ENCODE assay signal across 11 mouse cellular contexts in genomic region chr6:83711725-83712475, GRCm38 (mm10). TPM values are rescaled to one million over a fixed set of nuclear protein-coding genes. Genes with fewer than 3 reads are reported as not detected.
DNase-seq lines count a peak whose midpoint lies in the region; ATAC-seq and TF ChIP-seq lines count a peak whose summit lies in the region.
"Had no signal": no experiment of that assay in that cellular context is flagged by ENCODE, and none has a peak within 500 bp of the region (broad histone marks: within the 10 kb centered on the region; RNA-seq: fewer than 3 reads in every experiment).

No protein-coding gene starts in this region.

- H3K4me3 ChIP-seq in heart, embryonic 10.5 days = peak overlapping the region; percentile 65
- H3K4me3 ChIP-seq in CH12.LX (replicated peaks in 1 of 3; ENCODE audit: low read depth in 2 of 3, low read length in 2 of 3, poor library complexity in 1 of 3) = no peak overlapping the region
- peak overlapping the region; percentile 30 for H3K4me3 ChIP-seq in forebrain, postnatal 0 days (ENCODE audit: low read depth, low read length)
- H3K4me3 ChIP-seq in midbrain, embryonic 12.5 days = peak overlapping the region; percentile 46
- no peak overlapping the region for H3K4me3 ChIP-seq in thymus, adult 2 months (ENCODE audit: control insufficient read depth, insufficient read depth, low read length)

- no peak for TF ChIP-seq RAD21 in CH12.LX (IDR thresholded peaks at IDR 0.05; ENCODE audit: low read depth, low read length)

- no peaks in the 10 kb centered on the region for H3K36me3 ChIP-seq in heart, embryonic 10.5 days
- no peaks in the 10 kb centered on the region for H3K36me3 ChIP-seq in CH12.LX (replicated peaks in 1 of 2; ENCODE audit: control insufficient read depth in 1 of 2, insufficient read depth in 1 of 2, low read length in 1 of 2)
- H3K36me3 ChIP-seq in forebrain, postnatal 0 days (ENCODE audit: insufficient read depth) = no peaks in the 10 kb centered on the region
- no peaks in the 10 kb centered on the region for H3K36me3 ChIP-seq in midbrain, embryonic 12.5 days
- no peaks in the 10 kb centered on the region for H3K36me3 ChIP-seq in thymus, adult 2 months (ENCODE audit: control insufficient read depth, insufficient read depth, low read length)

- WGBS in heart, embryonic 10.5 days = 1% methylated on average over 45 of the region's 45 CpGs
- 3% methylated on average over 45 of the region's 45 CpGs for WGBS in forebrain, postnatal 0 days
- under 1% methylated on average over 45 of the region's 45 CpGs for WGBS in midbrain, embryonic 12.5 days
- 15% methylated on average over 45 of the region's 45 CpGs for WGBS in thymus, adult 2 months

- ATAC-seq in forebrain, postnatal 0 days = peak; percentile 17; the same call in 1 of the 2 replicates
- ATAC-seq in midbrain, embryonic 12.5 days (ENCODE audit: low FRiP score, low read depth) = no peak; the same call in 1 of the 2 replicates

- TF ChIP-seq CTCF in CH12.LX (conservative IDR thresholded peaks at IDR 0.05 in 1 of 2, IDR thresholded peaks at IDR 0.05 in 1 of 2; ENCODE audit: low read depth in 2 of 2, low read length in 2 of 2) = no peak
- TF ChIP-seq CTCF in forebrain, postnatal 0 days (IDR thresholded peaks at IDR 0.05; ENCODE audit: low read depth) = no peak
- TF ChIP-seq CTCF in thymus, adult 2 months (IDR thresholded peaks at IDR 0.05; ENCODE audit: borderline replicate concordance, control insufficient read depth, extremely low read depth, insufficient read depth, low read length, poor library complexity) = no peak

- dilution Hi-C loops in CH12.LX (cut with MboI; ENCODE audit: extremely low pct_ligation_motif_present, extremely low pct_unique_long_range_greater_than_20kb, low sequenced_read_pairs) = no loop called here

- H3K9me3 ChIP-seq in heart, embryonic 10.5 days = no peaks in the 10 kb centered on the region
- no peaks in the 10 kb centered on the region for H3K9me3 ChIP-seq in CH12.LX (replicated peaks; ENCODE audit: low read length)
- no peaks in the 10 kb centered on the region for H3K9me3 ChIP-seq in forebrain, postnatal 0 days (ENCODE audit: low read length)
- H3K9me3 ChIP-seq in midbrain, embryonic 12.5 days = no peaks in the 10 kb centered on the region

- H3K9ac ChIP-seq in CH12.LX (ENCODE audit: insufficient read depth, low read depth) = no peak overlapping the region
- no peak overlapping the region for H3K9ac ChIP-seq in forebrain, postnatal 0 days
- H3K9ac ChIP-seq in midbrain, embryonic 12.5 days (replicated peaks) = peak overlapping the region; percentile 34; the same call in 1 of the 2 replicates

- H3K79me2 ChIP-seq in CH12.LX (replicated peaks; ENCODE audit: control insufficient read depth, extremely low read depth, insufficient read depth, poor library complexity, severe bottlenecking) = no peaks in the 10 kb centered on the region

- peaks cover 97% of the 10 kb centered on the region for H3K27me3 ChIP-seq in heart, embryonic 10.5 days (ENCODE audit: insufficient read depth, poor library complexity, severe bottlenecking)
- peaks cover 88% of the 10 kb centered on the region for H3K27me3 ChIP-seq in CH12.LX (replicated peaks)
- H3K27me3 ChIP-seq in forebrain, postnatal 0 days (ENCODE audit: insufficient read depth, low read length) = peaks cover 94% of the 10 kb centered on the region
- H3K27me3 ChIP-seq in midbrain, embryonic 12.5 days = peaks cover 98% of the 10 kb centered on the region
- H3K27me3 ChIP-seq in thymus, adult 2 months (ENCODE audit: control insufficient read depth, insufficient read depth, low read length) = peaks cover 56% of the 10 kb centered on the region

- in situ Hi-C loops in CH12.LX (cut with MboI; ENCODE audit: low pct_ligation_motif_present, low pct_unique_long_range_greater_than_20kb, low sequenced_read_pairs) = no loop called here

- no peak for TF ChIP-seq EP300 in CH12.LX (IDR thresholded peaks at IDR 0.05; ENCODE audit: low read length)

- H3K4me2 ChIP-seq in CH12.LX (ENCODE audit: insufficient read depth, low read depth, poor library complexity, severe bottlenecking) = peak overlapping the region; percentile 97; the same call in 1 of the 2 replicates
- peak overlapping the region; percentile 49 for H3K4me2 ChIP-seq in forebrain, postnatal 0 days (ENCODE audit: low read depth)
- peak overlapping the region; percentile 76 for H3K4me2 ChIP-seq in midbrain, embryonic 12.5 days (replicated peaks)

- no peak for TF ChIP-seq POLR2A in CH12.LX (IDR thresholded peaks at IDR 0.05; ENCODE audit: low read depth, low read length)
- TF ChIP-seq POLR2A in thymus, adult 2 months (IDR thresholded peaks at IDR 0.05; ENCODE audit: control insufficient read depth, extremely low read depth, insufficient read depth, low read length, poor library complexity) = no peak

- H3K4me1 ChIP-seq in heart, embryonic 10.5 days = peaks cover 30% of the 10 kb centered on the region
- H3K4me1 ChIP-seq in CH12.LX (ENCODE audit: control insufficient read depth in 1 of 2, insufficient read depth in 2 of 2) = peaks cover 6 to 13% of the 10 kb centered on the region in 2 experiments; a peak in 3 of 4 replicates
- H3K4me1 ChIP-seq in forebrain, postnatal 0 days (ENCODE audit: insufficient read depth) = peaks cover 9% of the 10 kb centered on the region
- H3K4me1 ChIP-seq in midbrain, embryonic 12.5 days = peaks cover 21% of the 10 kb centered on the region
- peaks cover 23% of the 10 kb centered on the region for H3K4me1 ChIP-seq in thymus, adult 2 months (replicated peaks; ENCODE audit: control insufficient read depth, insufficient read depth, low read length)

- H3K27ac ChIP-seq in heart, embryonic 10.5 days = no peak overlapping the region; the same call in 1 of the 2 replicates
- H3K27ac ChIP-seq in CH12.LX (ENCODE audit: insufficient read depth, low read depth) = no peak overlapping the region
- no peak overlapping the region for H3K27ac ChIP-seq in forebrain, postnatal 0 days (ENCODE audit: low read depth, low read length)
- H3K27ac ChIP-seq in midbrain, embryonic 12.5 days (replicated peaks) = no peak overlapping the region
- no peak overlapping the region for H3K27ac ChIP-seq in thymus, adult 2 months (ENCODE audit: control insufficient read depth, insufficient read depth, low read length)
- H3K27ac ChIP-seq: macrophage had no signal

- DNase-seq in heart, embryonic 10.5 days (ENCODE audit: low spot score) = no peak
- no peak for DNase-seq in heart, adult 9 months (ENCODE audit: low spot score in 2 of 2)
- DNase-seq in CH12.LX (ENCODE audit: extremely low read depth) = no peak
- DNase-seq in forebrain, postnatal 0 days = no peak
- no peak for DNase-seq in thymus, adult 2 months
- DNase-seq in Muller cell, postnatal 12 days (ENCODE audit: inconsistent ontology term) = no peak
- no peak for DNase-seq in gastrocnemius, adult 8-10 months (ENCODE audit: low spot score in 2 of 2)

RNA-seq across cellular contexts. Expression of gene Vax2, which starts 0.8 kb away (rescaled TPM):
- not detected in 2 replicates for polyA plus RNA-seq in heart, embryonic 10.5 days (2016; fragmentation: Nextera tagmentation; extraction: Ambion mirVana)
- total RNA-seq in CH12.LX (2012; rRNA removed) (not detected in 2 replicates), CH12.LX (2014; rRNA removed) (not detected in 2 replicates)
- not detected in 2 replicates for polyA plus RNA-seq in CH12.LX (2012; ENCODE audit: insufficient read length, low read depth)
- not detected in 2 replicates for total RNA-seq in forebrain, postnatal 0 days (2014; rRNA removed)
- polyA plus RNA-seq in forebrain, postnatal 0 days (2015; fragmentation: Nextera tagmentation; extraction: Ambion mirVana) = not detected in 2 replicates
- polyA plus RNA-seq in midbrain, embryonic 12.5 days (2016; fragmentation: Nextera tagmentation; extraction: Ambion mirVana) = 0.42 and 0.68 TPM in 2 replicates
- 0.08 and 0.23 TPM in 2 replicates for polyA plus RNA-seq in thymus, adult 2 months (2012; rRNA removed)
- not detected for total RNA-seq in gastrocnemius, adult 8-10 months (2022)
- polyA plus RNA-seq: macrophage; urinary bladder, adult 2 months had no signal

RNA-seq across cellular contexts. Expression of gene Atp6v1b1, which starts 30.9 kb away (rescaled TPM):
- not detected in 2 replicates for polyA plus RNA-seq in heart, embryonic 10.5 days (2016; fragmentation: Nextera tagmentation; extraction: Ambion mirVana)
- total RNA-seq in CH12.LX (2012; rRNA removed) = not detected in 2 replicates
- not detected in 2 replicates for total RNA-seq in CH12.LX (2014; rRNA removed)
- not detected in 2 replicates for polyA plus RNA-seq in CH12.LX (2012; ENCODE audit: insufficient read length, low read depth)
- total RNA-seq in forebrain, postnatal 0 days (2014; rRNA removed) = 0.19 and 0.77 TPM in 2 replicates
- polyA plus RNA-seq in forebrain, postnatal 0 days (2015; fragmentation: Nextera tagmentation; extraction: Ambion mirVana) = 0.38 and 0.53 TPM in 2 replicates
- not detected in 2 replicates for polyA plus RNA-seq in midbrain, embryonic 12.5 days (2016; fragmentation: Nextera tagmentation; extraction: Ambion mirVana)
- 0.35 and 0.36 TPM in 2 replicates for polyA plus RNA-seq in thymus, adult 2 months (2012; rRNA removed)
- not detected for total RNA-seq in gastrocnemius, adult 8-10 months (2022)
- polyA plus RNA-seq: macrophage; urinary bladder, adult 2 months had no signal

RNA-seq across cellular contexts. Expression of gene Cd207, which starts 34.2 kb away (rescaled TPM):
- polyA plus RNA-seq in heart, embryonic 10.5 days (2016; fragmentation: Nextera tagmentation; extraction: Ambion mirVana) = not detected in 2 replicates
- total RNA-seq in CH12.LX (2012; rRNA removed) (not detected in 2 replicates), CH12.LX (2014; rRNA removed) (not detected in 2 replicates)
- not detected in 2 replicates for polyA plus RNA-seq in CH12.LX (2012; ENCODE audit: insufficient read length, low read depth)
- not detected in 2 replicates for total RNA-seq in forebrain, postnatal 0 days (2014; rRNA removed)
- not detected in 2 replicates for polyA plus RNA-seq in forebrain, postnatal 0 days (2015; fragmentation: Nextera tagmentation; extraction: Ambion mirVana)
- polyA plus RNA-seq in midbrain, embryonic 12.5 days (2016; fragmentation: Nextera tagmentation; extraction: Ambion mirVana) = not detected in 2 replicates
- 3.8 and 6.0 TPM in 2 replicates for polyA plus RNA-seq in thymus, adult 2 months (2012; rRNA removed)
- not detected for total RNA-seq in gastrocnemius, adult 8-10 months (2022)
- polyA plus RNA-seq: brain, embryonic 14.5 days; macrophage; urinary bladder, adult 2 months had no signal

RNA-seq across cellular contexts. Expression of gene Ankrd53, which starts 50.5 kb away (rescaled TPM):
- 0.09 and 0.10 TPM in 2 replicates for polyA plus RNA-seq in heart, embryonic 10.5 days (2016; fragmentation: Nextera tagmentation; extraction: Ambion mirVana)
- total RNA-seq in CH12.LX (2012; rRNA removed) = 0.08 and 0.13 TPM in 2 replicates
- total RNA-seq in CH12.LX (2014; rRNA removed) = not detected in 2 replicates
- 0.34 and 0.36 TPM in 2 replicates for polyA plus RNA-seq in CH12.LX (2012; ENCODE audit: insufficient read length, low read depth)
- total RNA-seq in forebrain, postnatal 0 days (2014; rRNA removed) = not detected in 2 replicates
- not detected in 2 replicates for polyA plus RNA-seq in forebrain, postnatal 0 days (2015; fragmentation: Nextera tagmentation; extraction: Ambion mirVana)
- polyA plus RNA-seq in midbrain, embryonic 12.5 days (2016; fragmentation: Nextera tagmentation; extraction: Ambion mirVana) = 0.30 TPM in 1 of 2 replicates, not detected in the other
- 0.05 TPM in 1 of 2 replicates, not detected in the other for polyA plus RNA-seq in thymus, adult 2 months (2012; rRNA removed)
- total RNA-seq in gastrocnemius, adult 8-10 months (2022) = not detected
- polyA plus RNA-seq: brain, embryonic 14.5 days; macrophage; urinary bladder, adult 2 months had no signal

RNA-seq across cellular contexts. Expression of gene Clec4f, which starts 55.9 kb away (rescaled TPM):
- not detected in 2 replicates for polyA plus RNA-seq in heart, embryonic 10.5 days (2016; fragmentation: Nextera tagmentation; extraction: Ambion mirVana)
- total RNA-seq in CH12.LX (2012; rRNA removed) (not detected in 2 replicates), CH12.LX (2014; rRNA removed) (not detected in 2 replicates)
- not detected in 2 replicates for polyA plus RNA-seq in CH12.LX (2012; ENCODE audit: insufficient read length, low read depth)
- not detected in 2 replicates for total RNA-seq in forebrain, postnatal 0 days (2014; rRNA removed)
- 0.28 TPM in 1 of 2 replicates, not detected in the other for polyA plus RNA-seq in forebrain, postnatal 0 days (2015; fragmentation: Nextera tagmentation; extraction: Ambion mirVana)
- not detected in 2 replicates for polyA plus RNA-seq in midbrain, embryonic 12.5 days (2016; fragmentation: Nextera tagmentation; extraction: Ambion mirVana)
- 0.47 and 0.51 TPM in 2 replicates for polyA plus RNA-seq in thymus, adult 2 months (2012; rRNA removed)
- not detected for total RNA-seq in gastrocnemius, adult 8-10 months (2022)
- polyA plus RNA-seq: brain, embryonic 14.5 days; macrophage; urinary bladder, adult 2 months had no signal

Comparison
In these comparisons a context has a peak if more than half of its experiments do, and no peak if none do; other contexts are left out.
1. H3K4me3 ChIP-seq: peak in heart, embryonic 10.5 days (single experiment), forebrain, postnatal 0 days (single experiment) and midbrain, embryonic 12.5 days (single experiment); none in CH12.LX (0 of 3) and thymus, adult 2 months (single experiment).
2. Peak in every context shown above with its lines, with median percentiles within 50 percentile points of each other: H3K4me2 ChIP-seq.